Mouse (Mus musculus) spleen, adult 2 months (tissue): ENCODE measurements around the gene Fntb.

Source experiments
- CTCF ChIP-seq: fragments of 200-500 bp; IDR thresholded peaks from 2 replicates; pipeline ENCODE4 v1.5.1; 2011; ENCODE audit warnings: mild to moderate bottlenecking, inconsistent platforms; ENCODE audit not compliant: insufficient read depth, insufficient read length, insufficient replicate concordance; ENCODE audit errors: extremely low read depth
- POLR2A ChIP-seq: fragments of 200-500 bp; IDR thresholded peaks from 2 replicates; pipeline ENCODE4 v1.6.1; 2011; ENCODE audit warnings: low read depth, low read length, inconsistent platforms

DNA sequence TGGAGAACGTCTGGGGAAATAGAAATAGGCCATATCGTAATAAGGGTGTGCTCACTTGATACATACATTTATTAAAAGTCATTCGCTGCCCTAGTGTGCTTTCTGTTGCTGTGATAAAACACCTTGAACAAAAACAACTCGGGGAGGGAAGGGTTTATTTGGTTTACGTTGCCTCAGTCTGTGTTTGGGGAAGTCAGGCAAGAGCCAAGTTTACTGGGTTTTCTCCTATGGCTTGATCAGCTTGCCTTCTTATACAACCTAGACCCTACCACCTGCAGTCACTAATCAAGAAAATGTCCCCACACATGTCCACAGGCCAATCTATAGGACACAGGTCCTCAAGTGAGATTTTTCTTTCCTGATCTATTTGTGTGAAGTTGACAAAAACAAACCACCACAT is 6.2 kb downstream of the Fntb start:
- TF ChIP-seq CTCF, result no peak
- no peak for TF ChIP-seq POLR2A
